Mouse (Mus musculus) thymus, adult 2 months (tissue): ENCODE results near the gene Slc6a9.

ENCODE experiments used
- CTCF ChIP-seq: fragments of 200-500 bp; IDR thresholded peaks from 2 replicates; pipeline ENCODE4 v1.5.1; 2012; ENCODE audit warnings: mild to moderate bottlenecking, control low read depth, low read length, moderate library complexity, borderline replicate concordance; ENCODE audit not compliant: control insufficient read depth, poor library complexity, insufficient read depth; ENCODE audit errors: extremely low read depth
- POLR2A ChIP-seq: fragments of 200-500 bp; IDR thresholded peaks from 2 replicates; pipeline ENCODE4 v1.6.1; 2012; ENCODE audit warnings: mild to moderate bottlenecking, low read length, control low read depth, moderate library complexity; ENCODE audit not compliant: control insufficient read depth, poor library complexity, insufficient read depth; ENCODE audit errors: extremely low read depth

- TF ChIP-seq CTCF: no peak
- no peak for TF ChIP-seq POLR2A
Measured at GRCm38 (mm10) chr4:117878301-117878700, 44.0 kb downstream of the Slc6a9 start.
